Mouse (Mus musculus) heart, embryonic 14.5 days (tissue): ENCODE data around the gene Surf4. TPM values are rescaled to one million over a fixed set of nuclear protein-coding genes. Genes with fewer than 3 reads are reported as not detected.

Experiments used
- ATAC-seq: fragments of 200-750 bp; cut with Nextera tagmentation; 2 replicates; pipeline ENCODE4 v1.8.0; 2017; ENCODE audit warnings: low read depth, moderate TSS enrichment; ENCODE audit not compliant: insufficient number of reproducible peaks, insufficient read depth, low FRiP score
- H3K27ac ChIP-seq, 2 experiments: fragments of 200-500 bp in 1 of 2; fragments of 300-500 bp in 1 of 2; sonication (generic) in 1 of 2; replicated peaks in 1 of 2; 2 replicates each; pipeline ENCODE4 v1.5.1; 2012 to 2014; ENCODE audit warnings: low read depth in 2 of 2, low read length in 2 of 2, control low read depth in 1 of 2, mild to moderate bottlenecking in 1 of 2, mixed read lengths in 1 of 2; ENCODE audit not compliant: control insufficient read depth in 1 of 2, insufficient read depth in 1 of 2
- H3K27me3 ChIP-seq: fragments of 300-500 bp; sonication (generic); 2 replicates; pipeline ENCODE4 v1.6.1; 2014; ENCODE audit warnings: mild to moderate bottlenecking, low read length, control low read depth; ENCODE audit not compliant: control insufficient read depth, insufficient read depth
- H3K36me3 ChIP-seq: fragments of 300-500 bp; sonication (generic); 2 replicates; pipeline ENCODE4 v1.6.1; 2014; ENCODE audit warnings: mild to moderate bottlenecking, control low read depth, low read length, mixed read lengths; ENCODE audit not compliant: control insufficient read depth, insufficient read depth
- H3K4me1 ChIP-seq, 2 experiments: fragments of 200-500 bp in 1 of 2; fragments of 300-500 bp in 1 of 2; sonication (generic) in 1 of 2; 2 replicates each; pipeline ENCODE4 v1.6.1; 2012 to 2014; ENCODE audit warnings: low read length in 2 of 2, control low read depth in 1 of 2, mixed read lengths in 1 of 2; ENCODE audit not compliant: control insufficient read depth in 2 of 2, insufficient read depth in 2 of 2
- H3K4me2 ChIP-seq: fragments of 300-500 bp; sonication (generic); 2 replicates; pipeline ENCODE4 v1.6.1; 2014; ENCODE audit warnings: mild to moderate bottlenecking, low read length
- H3K4me3 ChIP-seq, 2 experiments: fragments of 200-500 bp in 1 of 2; fragments of 300-500 bp in 1 of 2; sonication (generic) in 1 of 2; 2 replicates each; pipeline ENCODE4 v1.5.1; 2012 to 2014; ENCODE audit warnings: low read length in 2 of 2, mild to moderate bottlenecking in 2 of 2, control low read depth in 1 of 2, low read depth in 1 of 2, moderate library complexity in 1 of 2; ENCODE audit not compliant: control insufficient read depth in 1 of 2, insufficient read depth in 1 of 2
- H3K9ac ChIP-seq: fragments of 300-500 bp; sonication (generic); 2 replicates; pipeline ENCODE4 v1.6.1; 2014; ENCODE audit warnings: mild to moderate bottlenecking, low read length
- H3K9me3 ChIP-seq: fragments of 300-500 bp; sonication (generic); 2 replicates; pipeline ENCODE4 v1.6.1; 2016; ENCODE audit warnings: low read length, control low read depth; ENCODE audit not compliant: control insufficient read depth
- WGBS: fragments of 180-500 bp; shearing (Covaris S2); extraction: QIAGEN DNeasy Blood & Tissue Kit; methylation state at CpG from one replicate; pipeline ENCODE4 v1.1.7; 2014; 5-methylcytosine and 5-hydroxymethylcytosine counted together
- polyA plus RNA-seq: library from polyadenylated mRNA; unstranded; fragments of >200 nt; fragmentation: Nextera tagmentation; extraction: Ambion mirVana; gene quantifications from 2 replicates; pipeline ENCODE4 v1.2.1, GENCODE M21; 2014

The Surf4 gene
- polyA plus RNA-seq, 1 experiment from 2014 or later: 162 TPM

DNA sequence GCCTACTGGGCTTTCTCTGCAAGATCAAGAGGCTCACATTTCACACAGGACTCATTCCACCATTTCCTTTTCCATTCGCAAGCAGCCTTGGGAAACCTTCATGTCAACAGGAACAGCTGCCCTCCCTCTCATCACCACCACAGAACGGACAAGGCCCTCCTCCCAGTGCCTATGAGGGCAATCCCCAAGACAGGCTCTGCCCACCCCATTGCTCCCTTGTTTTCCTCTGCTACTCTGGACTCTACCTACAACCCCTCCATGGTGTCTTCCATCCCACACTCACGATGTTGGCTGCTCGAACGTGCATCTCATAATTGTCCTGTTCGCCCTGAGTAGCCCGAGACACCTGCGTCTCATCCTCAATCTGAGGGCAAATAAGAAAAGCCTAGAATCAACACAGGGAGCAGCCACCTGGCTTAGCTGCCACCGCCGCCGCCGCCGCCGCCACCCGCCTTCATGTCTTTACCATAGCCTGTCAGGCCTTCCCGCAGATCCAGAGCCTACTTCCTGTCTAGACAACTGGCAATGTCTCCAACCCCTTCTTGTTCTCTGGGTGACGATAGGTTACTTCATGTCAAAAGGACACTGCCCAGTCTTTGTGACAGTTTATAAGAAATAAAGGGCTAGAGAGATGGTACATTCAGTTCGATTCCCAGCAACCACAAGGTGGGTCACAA, 24.9 kb downstream of the Surf4 start:
- H3K4me1 ChIP-seq: peaks cover 11 to 29% of the 10 kb centered on the region in 2 experiments
- H3K4me3 ChIP-seq: peak overlapping the region; percentile 0 to 72; a peak in 1 of 4 replicates
- H3K4me2 ChIP-seq: peak overlapping the region; percentile 86
- 75% methylated on average over 18 of the region's 18 CpGs for WGBS
- H3K9me3 ChIP-seq: no peaks in the 10 kb centered on the region
- peaks cover 71% of the 10 kb centered on the region for H3K36me3 ChIP-seq
- no peak for ATAC-seq
- H3K27me3 ChIP-seq: no peaks in the 10 kb centered on the region
- H3K27ac ChIP-seq: no peak overlapping the region
- peak overlapping the region; percentile 90 for H3K9ac ChIP-seq

DNA sequence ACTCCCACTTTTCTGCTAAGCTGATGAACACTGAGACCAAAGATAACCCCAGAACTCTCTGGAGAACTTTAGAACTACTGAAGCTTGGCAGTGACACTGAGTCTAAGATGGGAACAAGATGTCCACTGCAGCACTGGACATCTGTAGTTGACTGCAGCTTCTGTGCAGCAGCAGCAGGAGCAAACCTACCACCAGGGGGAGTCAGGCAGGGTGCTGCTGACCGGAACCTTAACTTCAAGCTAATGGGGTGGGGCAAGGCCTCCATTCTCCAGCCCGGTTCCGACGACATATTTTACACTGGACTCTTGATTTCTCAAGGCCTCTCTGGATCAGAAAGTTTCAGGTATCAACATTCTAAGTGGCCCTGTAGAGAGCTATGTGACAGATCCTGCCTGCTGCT, 26.6 kb downstream of the Surf4 start:
- H3K4me1 ChIP-seq: peaks cover 9 to 34% of the 10 kb centered on the region in 2 experiments
- peaks cover 53% of the 10 kb centered on the region for H3K36me3 ChIP-seq
- no peaks in the 10 kb centered on the region for H3K27me3 ChIP-seq
- no peak overlapping the region for H3K9ac ChIP-seq
- H3K4me3 ChIP-seq: no peak overlapping the region
- ATAC-seq: no peak
- 68% methylated on average over 4 of the region's 4 CpGs for WGBS
- H3K9me3 ChIP-seq: no peaks in the 10 kb centered on the region
- H3K27ac ChIP-seq: no peak overlapping the region
- H3K4me2 ChIP-seq: no peak overlapping the region

DNA sequence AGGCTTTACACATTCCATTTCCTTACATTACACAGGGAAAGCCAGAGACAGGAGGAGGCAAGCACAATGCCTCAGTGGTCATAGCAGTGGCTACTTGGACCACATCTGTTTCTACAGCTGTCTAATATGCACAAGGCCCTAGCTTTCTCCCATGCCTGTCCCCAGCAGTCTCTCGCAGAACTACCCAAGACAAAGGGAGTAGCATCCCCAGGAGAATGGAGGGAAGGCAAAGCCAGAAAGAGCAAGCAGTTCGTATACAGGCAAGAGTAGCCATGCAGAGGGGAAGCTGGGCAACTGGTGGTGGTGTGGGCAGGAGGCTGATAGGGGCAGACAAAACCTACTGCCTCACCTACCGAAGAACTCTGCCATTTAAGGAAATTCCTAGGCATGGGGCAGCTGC, 27.3 kb downstream of the Surf4 start:
- Histone ChIP-seq H3K9me3 (no peaks in the 10 kb centered on the region), H3K4me3 (no peak overlapping the region), H3K27me3 (no peaks in the 10 kb centered on the region), H3K4me1 (peaks cover 6 to 34% of the 10 kb centered on the region in 2 experiments), H3K9ac (no peak overlapping the region), H3K36me3 (peaks cover 47% of the 10 kb centered on the region), H3K4me2 (no peak overlapping the region), H3K27ac (no peak overlapping the region)
- 93% methylated on average over 3 of the region's 3 CpGs for WGBS
- ATAC-seq: no peak

DNA sequence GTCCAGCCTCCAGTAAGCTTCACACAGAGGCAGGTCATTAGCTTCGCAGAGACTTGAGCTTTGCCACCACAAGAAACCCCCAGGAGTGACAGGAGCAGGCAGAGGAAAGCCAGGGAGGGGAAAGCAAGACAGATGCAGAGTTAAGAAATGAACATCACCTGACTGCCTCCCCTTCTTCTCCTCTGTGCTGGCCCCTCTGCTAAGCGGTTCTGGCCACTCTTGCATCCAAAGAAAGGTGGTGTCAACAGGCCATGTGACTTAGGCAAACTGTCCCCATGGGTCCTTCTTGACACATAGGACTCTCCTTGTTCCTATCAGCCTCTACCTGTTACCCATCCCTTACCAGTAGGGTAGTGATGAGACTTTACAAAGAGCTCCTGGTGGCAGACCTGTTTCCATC, 27.8 kb downstream of the Surf4 start:
- peaks cover 43% of the 10 kb centered on the region for H3K36me3 ChIP-seq
- H3K4me3 ChIP-seq: no peak overlapping the region
- H3K9me3 ChIP-seq: no peaks in the 10 kb centered on the region
- H3K9ac ChIP-seq: no peak overlapping the region
- ATAC-seq: no peak
- H3K4me1 ChIP-seq: peaks cover 6 to 35% of the 10 kb centered on the region in 2 experiments
- 75% methylated on average over 2 of the region's 2 CpGs for WGBS
- H3K27me3 ChIP-seq: no peaks in the 10 kb centered on the region
- no peak overlapping the region for H3K27ac ChIP-seq
- H3K4me2 ChIP-seq: no peak overlapping the region

DNA sequence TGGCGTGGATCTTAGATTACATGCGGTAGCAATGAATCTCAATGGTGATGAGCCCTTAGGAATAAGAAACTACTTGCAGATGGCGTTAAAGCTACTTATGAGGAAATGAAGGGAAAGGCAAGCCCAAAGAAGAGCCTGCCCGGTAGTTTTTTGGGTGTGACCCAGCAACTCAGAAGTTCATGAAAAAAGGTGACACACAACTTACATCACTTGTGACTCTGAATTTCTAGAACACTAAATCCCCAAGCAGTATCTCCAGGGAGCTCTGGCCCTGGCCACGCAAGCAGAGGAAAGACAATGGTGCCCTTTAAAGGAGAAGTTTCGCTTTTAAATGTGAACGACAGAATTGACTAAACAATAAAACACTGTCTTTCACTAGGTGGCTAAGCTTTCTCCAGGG, 30.4 kb downstream of the Surf4 start:
- Histone ChIP-seq H3K27me3 (no peaks in the 10 kb centered on the region), H3K4me2 (peak overlapping the region; percentile 86), H3K9me3 (no peaks in the 10 kb centered on the region), H3K36me3 (peaks cover 58% of the 10 kb centered on the region), H3K27ac (peak overlapping the region; percentile 77 to 88), H3K9ac (peak overlapping the region; percentile 90), H3K4me1 (peaks cover 6 to 19% of the 10 kb centered on the region in 2 experiments), H3K4me3 (peak overlapping the region; percentile 67 to 90)
- 12% methylated on average over 7 of the region's 7 CpGs for WGBS
- no peak for ATAC-seq

DNA sequence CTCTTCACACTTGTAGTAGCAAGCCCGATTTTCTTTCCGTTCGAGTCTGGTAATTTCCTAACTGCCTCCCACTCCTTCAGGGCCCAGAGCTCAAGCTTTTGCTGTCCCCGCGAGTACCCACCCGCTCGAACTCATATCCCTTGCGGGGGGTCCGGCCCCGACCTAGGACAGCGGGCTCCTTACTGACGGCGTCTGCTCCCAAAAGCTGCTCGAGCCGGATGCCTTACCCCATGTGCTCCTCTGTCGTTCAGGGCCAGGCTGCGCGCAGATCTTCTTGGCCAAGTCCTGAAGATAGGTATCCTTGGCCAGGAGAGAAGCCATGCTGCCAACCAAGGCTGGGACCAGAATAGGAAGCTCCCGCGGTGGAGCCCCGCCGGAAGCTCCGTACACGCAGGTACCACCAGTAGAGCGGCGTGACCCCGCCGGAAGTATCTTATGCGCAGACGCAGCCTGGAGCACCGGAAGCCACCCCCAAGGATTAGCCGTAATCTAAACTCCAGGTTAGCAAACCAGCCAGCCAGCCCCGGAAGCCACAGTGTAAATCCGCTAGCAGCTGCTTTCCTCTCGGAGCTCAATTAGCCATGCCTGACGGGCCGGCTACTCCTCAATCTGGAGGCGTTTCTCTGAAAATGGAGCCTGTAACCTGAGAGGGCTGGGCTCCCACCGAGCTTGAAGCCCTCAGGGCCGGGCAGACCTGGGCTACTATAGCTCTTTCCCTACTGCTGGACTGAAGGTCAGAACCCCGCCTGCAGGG, 31.1 kb downstream of the Surf4 start, which contains the start of gene Surf6:
Gene Surf6 (minus strand): TSS at position 413 of the 754 bp plus-strand sequence.
- peak within 1 kb of the TSS; percentile 86 for H3K4me2 ChIP-seq
- peaks cover 6 to 19% of the 10 kb centered on the region in 2 experiments for H3K4me1 ChIP-seq
- no peaks in the 10 kb centered on the region for H3K9me3 ChIP-seq
- H3K27ac ChIP-seq: peak within 1 kb of the TSS; percentile 77 to 88
- H3K4me3 ChIP-seq: peak within 1 kb of the TSS; percentile 67 to 90
- under 1% methylated on average over 41 of the region's 41 CpGs for WGBS
- peak; percentile 86 for ATAC-seq
- peak within 1 kb of the TSS; percentile 90 for H3K9ac ChIP-seq
- H3K36me3 ChIP-seq: peaks cover 58% of the 10 kb centered on the region
- H3K27me3 ChIP-seq: no peaks in the 10 kb centered on the region

DNA sequence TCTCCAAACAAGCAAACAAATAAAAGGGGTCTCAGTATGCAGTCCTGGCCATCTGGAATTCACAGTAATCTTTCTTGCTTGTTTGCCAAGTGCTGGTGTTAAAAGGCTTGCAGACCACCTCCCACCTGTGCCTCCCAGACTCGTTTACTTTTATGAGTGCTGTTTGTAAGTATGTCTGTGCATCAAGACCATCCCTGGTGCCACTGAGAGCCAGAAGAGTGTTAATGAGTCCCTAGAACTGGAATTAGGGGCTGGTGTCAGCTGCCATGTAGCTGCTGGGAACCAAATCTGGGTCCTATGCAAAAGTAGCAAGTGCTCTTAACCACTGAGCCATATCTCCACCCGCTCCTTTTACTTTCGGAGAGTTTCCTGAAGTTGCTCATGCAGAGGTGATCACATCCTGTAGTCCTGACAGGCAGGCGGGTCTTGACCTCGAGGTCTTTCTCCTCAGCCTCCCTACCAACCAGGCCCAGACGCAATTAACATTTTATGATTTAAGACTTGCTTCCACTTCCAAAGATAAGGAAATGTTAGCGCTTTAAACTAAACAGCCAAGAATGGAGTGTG, 31.8 kb downstream of the Surf4 start:
- H3K4me2 ChIP-seq: peak overlapping the region; percentile 86
- H3K9ac ChIP-seq: peak overlapping the region; percentile 90
- H3K27ac ChIP-seq: peak overlapping the region in 1 of 2 experiments; percentile 88; a peak in 2 of 4 replicates
- no peaks in the 10 kb centered on the region for H3K9me3 ChIP-seq
- peak overlapping the region; percentile 67 to 90 for H3K4me3 ChIP-seq
- no peaks in the 10 kb centered on the region for H3K27me3 ChIP-seq
- peaks cover 58% of the 10 kb centered on the region for H3K36me3 ChIP-seq
- 8% methylated on average over 7 of the region's 7 CpGs for WGBS
- no peak for ATAC-seq
- H3K4me1 ChIP-seq: peaks cover 6 to 19% of the 10 kb centered on the region in 2 experiments
